ENCODE assay signal across 1 mouse cellular context in the genomic region with DNA sequence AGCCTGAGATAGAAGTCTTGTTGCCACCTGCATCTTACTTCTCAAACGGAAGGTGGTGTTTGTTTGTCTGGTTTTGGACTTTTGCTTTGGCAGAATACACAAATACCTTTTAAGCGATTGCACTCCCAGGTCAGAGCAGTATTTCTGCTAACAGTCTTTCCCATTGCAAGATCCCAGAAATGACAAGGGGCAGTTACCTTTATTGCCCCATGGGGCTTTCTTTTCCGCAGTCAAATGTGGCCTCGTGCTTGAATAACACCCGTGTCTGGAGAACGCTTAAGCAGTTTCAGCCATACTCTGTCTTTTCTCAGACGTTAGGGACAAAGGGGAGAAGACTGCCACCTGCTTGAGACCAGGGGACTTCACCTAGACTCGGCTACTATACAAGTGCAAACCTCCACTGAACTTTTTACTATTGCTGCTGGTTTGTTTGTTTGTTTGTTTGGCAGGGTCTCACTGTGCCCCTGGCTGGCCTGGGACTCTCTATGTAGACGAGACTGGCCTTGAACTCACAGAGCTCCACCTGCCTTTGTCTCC.
TF ChIP-seq lines count a peak whose summit lies in the region.

No protein-coding gene starts in this region.

TF ChIP-seq in CH12.LX, 34 proteins besides CTCF, POLR2A, EP300 and RAD21 (continued from another document):
- no peak for TF ChIP-seq MAX (IDR thresholded peaks at IDR 0.05; ENCODE audit: low read length)
- TF ChIP-seq HCFC1 (IDR thresholded peaks at IDR 0.05; ENCODE audit: low read depth, low read length), result no peak
- TF ChIP-seq ELF1 (IDR thresholded peaks at IDR 0.05; ENCODE audit: low read depth, low read length), result no peak
- no peak for TF ChIP-seq POLR2AphosphoS2 (IDR thresholded peaks at IDR 0.05; ENCODE audit: low read depth, low read length)
- no peak for TF ChIP-seq MEF2A (IDR thresholded peaks at IDR 0.05; ENCODE audit: borderline replicate concordance, low read depth, low read length)
- TF ChIP-seq ZMIZ1 (IDR thresholded peaks at IDR 0.05; ENCODE audit: low read depth, low read length), result no peak
- TF ChIP-seq CHD2 (IDR thresholded peaks at IDR 0.05; ENCODE audit: low read length), result no peak
- TF ChIP-seq NRF1 (IDR thresholded peaks at IDR 0.05; ENCODE audit: low read depth, low read length), result no peak
- TF ChIP-seq ZKSCAN1 (IDR thresholded peaks at IDR 0.05; ENCODE audit: borderline replicate concordance, low read depth, low read length), result no peak
- TF ChIP-seq IRF4 (IDR thresholded peaks at IDR 0.05; ENCODE audit: low read depth, low read length), result peak; percentile 44; the same call in 1 of the 2 replicates
- no peak for TF ChIP-seq ETS1 (conservative IDR thresholded peaks at IDR 0.05; ENCODE audit: low read depth, low read length)
- TF ChIP-seq SIN3A (IDR thresholded peaks at IDR 0.05; ENCODE audit: low read length), result no peak
- TF ChIP-seq JUN (IDR thresholded peaks at IDR 0.05; ENCODE audit: insufficient read depth, low read depth, low read length), result no peak
- TF ChIP-seq TCF12 (IDR thresholded peaks at IDR 0.05; ENCODE audit: low read depth, low read length), result no peak
- TF ChIP-seq BHLHE40 (IDR thresholded peaks at IDR 0.05; ENCODE audit: low read depth, low read length), result peak; percentile 38; the same call in 1 of the 2 replicates
- no peak for TF ChIP-seq PAX5 (IDR thresholded peaks at IDR 0.05; ENCODE audit: low read length)
- no peak for TF ChIP-seq TBP (conservative IDR thresholded peaks at IDR 0.05; ENCODE audit: low read depth, low read length)
- TF ChIP-seq UBTF (IDR thresholded peaks at IDR 0.05; ENCODE audit: low read depth, low read length), result no peak
- TF ChIP-seq ZNF384 (IDR thresholded peaks at IDR 0.05; ENCODE audit: low read depth, low read length), result no peak
- TF ChIP-seq ZC3H11A (IDR thresholded peaks at IDR 0.05; ENCODE audit: low read depth, low read length), result no peak
TF ChIP-seq in CH12.LX: peak in this region for 4.
